Mouse (Mus musculus): Measurements from ENCODE around the gene Tspyl2. TPM values are rescaled to one million over a fixed set of nuclear protein-coding genes. Genes with fewer than 3 reads are reported as not detected.
"Not testable (repeated sequence)": the region's sequence is repeated elsewhere in the genome, so short reads cannot be mapped to it uniquely, and the experiment has no call there.

The Tspyl2 gene
- polyA plus RNA-seq, 1 experiment from 2014 or later = 31.1 TPM

- no peak overlapping the region for H3K9ac ChIP-seq (replicated peaks; ENCODE audit: low read length)
- H3K36me3 ChIP-seq (ENCODE audit: insufficient read depth, low read length) = no peaks in the 10 kb centered on the region
- ATAC-seq (ENCODE audit: low FRiP score, low TSS enrichment) = no peak
These were observed 34.9 kb downstream of the Tspyl2 start for GRCm38 (mm10) chrX:152307371-152307770.

GRCm38 (mm10) chrX:152306224-152306623 lies 36.0 kb downstream of the Tspyl2 start:
- H3K27ac ChIP-seq (ENCODE audit: low read length) = no peak overlapping the region
- H3K4me3 ChIP-seq (ENCODE audit: low read length) = no peak overlapping the region
- no peak overlapping the region for H3K4me2 ChIP-seq (replicated peaks; ENCODE audit: low read depth, low read length)
- WGBS = 80% methylated on average over 2 of the region's 2 CpGs
- H3K27me3 ChIP-seq (ENCODE audit: insufficient read depth, low read length) = no peaks in the 10 kb centered on the region; the same call in 1 of the 2 replicates
- no peaks in the 10 kb centered on the region for H3K36me3 ChIP-seq (ENCODE audit: insufficient read depth, low read length)
- ATAC-seq (ENCODE audit: low FRiP score, low TSS enrichment) = no peak
- H3K4me1 ChIP-seq (ENCODE audit: insufficient read depth, low read length) = no peaks in the 10 kb centered on the region
- H3K9me3 ChIP-seq (ENCODE audit: low read length) = no peaks in the 10 kb centered on the region
- H3K9ac ChIP-seq (replicated peaks; ENCODE audit: low read length) = no peak overlapping the region

More at GRCm38 (mm10) chrX:152307371-152307770, 34.9 kb downstream of the Tspyl2 start:
- Histone ChIP-seq H3K27me3 (ENCODE audit: insufficient read depth, low read length) (no peaks in the 10 kb centered on the region; the same call in 1 of the 2 replicates), H3K27ac (ENCODE audit: low read length) (no peak overlapping the region), H3K9me3 (ENCODE audit: low read length) (no peaks in the 10 kb centered on the region), H3K4me1 (ENCODE audit: insufficient read depth, low read length) (no peaks in the 10 kb centered on the region), H3K4me3 (ENCODE audit: low read length) (no peak overlapping the region), H3K4me2 (replicated peaks; ENCODE audit: low read depth, low read length) (no peak overlapping the region)

GRCm38 (mm10) chrX:152287026-152287425 lies 55.2 kb downstream of the Tspyl2 start:
- H3K27ac ChIP-seq (ENCODE audit: low read length); H3K4me1 ChIP-seq (ENCODE audit: insufficient read depth, low read length); H3K4me3 ChIP-seq (ENCODE audit: low read length); H3K4me2 ChIP-seq (replicated peaks; ENCODE audit: low read depth, low read length); ATAC-seq (ENCODE audit: low FRiP score, low TSS enrichment); H3K27me3 ChIP-seq (ENCODE audit: insufficient read depth, low read length); H3K9me3 ChIP-seq (ENCODE audit: low read length); H3K9ac ChIP-seq (replicated peaks; ENCODE audit: low read length); H3K36me3 ChIP-seq (ENCODE audit: insufficient read depth, low read length): not testable (repeated sequence)
- WGBS = 63% methylated on average over 1 of the region's 1 CpGs

Other genes with a start within 250 kb of the Tspyl2 start
- gene Iqsec2, start 198.2 kb downstream of the Tspyl2 start, polyA plus RNA-seq (2015; fragmentation: Nextera tagmentation; extraction: Ambion mirVana) = 5.3 and 6.7 TPM in 2 replicates
- gene Kdm5c, start 109.4 kb downstream of the Tspyl2 start, polyA plus RNA-seq (2015; fragmentation: Nextera tagmentation; extraction: Ambion mirVana) = 50.0 and 51.7 TPM in 2 replicates
- 14.3 and 17.6 TPM in 2 replicates for gene Kantr, start 14.9 kb downstream of the Tspyl2 start, polyA plus RNA-seq (2015; fragmentation: Nextera tagmentation; extraction: Ambion mirVana)
- gene Gpr173, start 26.3 kb upstream of the Tspyl2 start, polyA plus RNA-seq (2015; fragmentation: Nextera tagmentation; extraction: Ambion mirVana) = 3.8 and 6.0 TPM in 2 replicates
- gene Cldn34a, start 220.9 kb upstream of the Tspyl2 start, polyA plus RNA-seq (2015; fragmentation: Nextera tagmentation; extraction: Ambion mirVana) = not detected in 2 replicates

Measured in kidney, embryonic 16.5 days (tissue).